Mouse (Mus musculus): Measurements from ENCODE around the gene Robo4.

Gene Robo4

DNA sequence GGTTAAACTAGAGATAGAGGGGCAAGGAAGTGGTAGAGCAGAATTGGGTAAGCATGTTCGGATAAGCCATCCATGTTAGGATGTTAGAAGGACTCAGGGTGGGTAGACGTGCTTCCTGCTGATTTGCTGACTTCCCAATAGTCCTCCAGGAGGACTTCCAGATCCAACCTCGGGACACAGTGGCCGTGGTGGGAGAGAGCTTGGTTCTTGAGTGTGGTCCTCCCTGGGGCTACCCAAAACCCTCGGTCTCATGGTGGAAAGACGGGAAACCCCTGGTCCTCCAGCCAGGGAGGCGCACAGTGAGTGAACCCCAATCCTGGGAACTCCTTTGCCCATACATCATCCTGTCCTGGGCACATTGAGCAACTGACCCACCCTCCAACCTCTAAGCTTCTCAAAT is 1.3 kb downstream of the Robo4 start:
- DNase-seq: no peak

- no peak for DNase-seq
Measured at GRCm38 (mm10) chr9:37406372-37406771, 4.7 kb downstream of the Robo4 start.

GRCm38 (mm10) chr9:37407850-37408502 is 6.3 kb downstream of the Robo4 start:
- no peak for DNase-seq

DNA sequence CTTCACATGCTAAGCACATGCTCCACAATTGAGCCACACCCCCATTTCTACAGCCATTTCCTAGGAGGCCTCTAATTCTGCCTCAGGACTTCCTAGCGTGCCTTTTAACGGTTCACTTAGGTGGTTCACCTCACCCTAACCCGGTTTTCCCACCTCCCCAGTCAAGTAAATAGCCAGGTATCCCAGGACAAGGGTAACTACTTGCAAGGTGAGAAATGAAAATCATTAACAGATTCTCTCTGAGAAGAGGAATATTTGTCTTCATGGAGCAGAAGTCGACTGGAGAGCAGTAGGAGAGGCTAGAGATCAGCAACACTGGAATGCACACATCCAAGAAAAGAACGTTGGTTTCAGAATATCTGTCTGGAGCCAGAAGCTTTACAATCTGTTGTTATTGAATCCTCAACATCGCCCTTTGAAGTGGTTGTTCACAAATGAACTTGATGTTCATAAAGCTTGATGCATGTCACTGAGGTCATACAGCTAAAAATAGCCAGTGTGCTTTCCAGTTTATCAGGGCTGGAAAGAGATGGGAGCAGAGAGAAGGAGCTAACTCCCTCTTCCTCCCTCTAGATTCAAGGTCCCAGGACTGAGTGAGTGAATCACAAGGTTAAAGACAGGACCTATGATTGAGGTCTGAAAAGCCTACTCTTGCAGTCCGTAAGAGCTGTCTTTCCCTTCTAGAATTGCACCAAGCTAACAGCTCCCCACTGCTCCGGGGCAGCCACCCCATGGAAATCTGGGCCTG is 8.2 kb downstream of the Robo4 start:
- DNase-seq: no peak

DNA sequence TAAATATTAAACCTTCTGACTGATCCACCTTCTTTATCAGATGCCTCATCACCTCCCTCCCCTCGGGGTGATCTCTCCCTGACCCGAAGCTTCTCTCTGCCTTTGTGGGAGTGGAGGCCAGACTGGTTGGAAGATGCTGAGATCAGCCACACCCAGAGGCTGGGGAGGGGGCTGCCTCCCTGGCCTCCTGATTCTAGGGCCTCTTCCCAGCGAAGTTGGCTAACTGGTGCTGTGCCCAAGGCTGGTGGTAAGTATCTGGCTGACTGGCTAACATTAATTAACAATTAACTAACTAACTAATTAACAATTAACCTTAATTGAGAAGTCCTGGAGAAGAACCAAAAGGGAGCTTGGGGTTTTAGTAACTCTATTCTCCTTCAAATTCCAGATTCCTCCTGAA is 11.3 kb downstream of the Robo4 start:
- DNase-seq: no peak

- no peak for DNase-seq
Measured at GRCm38 (mm10) chr9:37414666-37415065, 13.0 kb downstream of the Robo4 start.

GRCm38 (mm10) chr9:37418791-37419190 is 17.1 kb downstream of the Robo4 start:
- no peak for DNase-seq

GRCm38 (mm10) chr9:37420676-37421075 is 19.0 kb downstream of the Robo4 start:
- DNase-seq: peak; percentile 89

DNA sequence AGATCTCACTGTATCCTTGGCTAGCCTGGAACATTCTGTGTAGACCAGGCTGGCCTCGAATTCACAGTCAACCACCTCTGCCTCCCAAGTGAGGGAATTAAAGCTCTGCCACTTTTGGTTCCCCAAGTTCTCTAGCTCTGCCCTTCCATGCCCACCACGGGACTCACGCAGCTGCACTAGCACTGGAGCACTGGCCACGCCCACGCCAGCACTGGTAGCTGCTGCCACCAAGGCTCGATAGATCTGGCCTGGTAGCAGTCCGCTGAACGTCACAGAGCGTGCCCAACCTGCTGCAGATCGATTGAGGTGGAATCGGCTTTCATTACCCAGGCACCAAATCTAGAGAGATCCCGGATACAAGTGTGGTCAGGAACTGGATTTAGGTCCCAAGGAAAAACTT is 19.5 kb downstream of the Robo4 start:
- no peak for DNase-seq

DNA sequence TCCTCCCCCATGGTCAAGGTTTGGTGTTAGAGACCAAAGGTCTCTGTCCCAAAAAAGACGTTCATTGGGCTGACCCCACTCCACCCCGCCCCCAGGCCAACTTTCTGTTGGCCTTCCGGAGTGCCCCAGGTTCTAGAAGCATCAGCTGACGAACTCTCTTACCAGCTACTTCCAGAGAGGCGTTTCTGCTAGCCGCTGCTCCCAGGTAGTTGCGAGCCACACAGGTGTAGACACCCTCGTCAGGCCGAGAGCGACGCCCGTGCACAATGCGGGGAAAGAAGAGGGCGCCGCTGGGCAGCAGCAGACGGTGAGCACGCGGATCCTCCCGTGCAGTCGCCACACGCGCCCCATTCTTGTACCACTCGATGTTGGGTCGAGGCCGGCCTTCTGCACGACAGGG is 27.6 kb downstream of the Robo4 start:
- no peak for DNase-seq

- DNase-seq: peak; percentile 88
Measured at GRCm38 (mm10) chr9:37430582-37430981, 28.9 kb downstream of the Robo4 start.

DNA sequence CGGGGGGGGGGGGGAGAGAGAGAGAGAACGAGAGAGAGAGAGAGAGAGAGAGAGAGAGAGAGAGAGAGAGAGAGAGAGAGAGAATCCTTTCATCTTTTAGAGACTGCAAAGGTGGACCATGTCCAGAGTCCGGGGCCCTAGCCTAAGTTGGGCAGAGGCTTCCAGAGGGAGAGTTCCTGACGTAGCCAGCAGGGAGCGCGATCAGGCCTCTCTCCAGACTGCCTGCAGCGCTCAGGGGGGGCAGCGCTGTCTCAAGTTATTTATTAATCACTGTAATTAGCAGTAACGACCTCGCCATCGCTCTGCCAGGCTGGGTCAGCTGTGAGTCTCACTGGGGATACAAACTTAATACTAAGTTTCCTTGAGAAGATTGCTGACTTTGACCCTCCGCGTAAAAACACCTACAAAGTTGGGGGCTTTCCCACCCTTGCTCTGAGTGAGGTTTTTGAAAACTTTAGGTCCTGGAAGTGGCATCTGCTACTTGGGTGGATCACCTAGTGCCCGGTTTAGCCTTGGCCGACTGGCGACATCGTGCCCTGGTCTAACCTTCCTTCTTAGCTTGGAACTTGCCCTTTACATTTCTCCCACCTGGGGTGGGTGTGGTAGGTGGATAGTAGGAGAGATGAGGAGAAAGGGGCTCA is 30.4 kb downstream of the Robo4 start:
- peak; percentile 65 for DNase-seq

- DNase-seq: no peak
Measured at GRCm38 (mm10) chr9:37432720-37433421, 31.2 kb downstream of the Robo4 start, which contains the start of gene Robo3. Robo3 (minus strand) TSS chr9:37433246.

- DNase-seq: no peak
Measured at GRCm38 (mm10) chr9:37433823-37434560, 32.3 kb downstream of the Robo4 start.

DNA sequence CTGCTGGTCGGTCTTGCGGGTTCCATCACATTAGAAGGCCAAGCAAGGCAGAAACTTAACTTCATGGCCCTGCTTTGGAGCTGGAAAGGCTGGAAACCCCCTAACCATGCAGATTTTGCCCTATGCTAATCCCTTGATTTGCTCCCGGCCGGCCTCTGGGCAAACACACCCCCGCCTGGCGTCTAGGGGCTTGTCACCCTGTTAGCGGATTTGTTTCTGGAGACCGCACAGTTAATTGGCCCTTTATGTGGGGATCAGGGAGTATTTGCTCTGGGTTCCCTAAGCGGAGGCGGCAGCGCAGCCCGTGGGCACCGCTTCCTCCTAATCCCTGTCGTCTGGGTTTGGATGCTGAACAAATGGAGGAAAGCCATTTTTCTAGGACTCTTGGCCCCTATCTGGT is 33.2 kb downstream of the Robo4 start:
- DNase-seq: no peak

GRCm38 (mm10) chr9:37435616-37436015 is 33.9 kb downstream of the Robo4 start:
- no peak for DNase-seq

DNA sequence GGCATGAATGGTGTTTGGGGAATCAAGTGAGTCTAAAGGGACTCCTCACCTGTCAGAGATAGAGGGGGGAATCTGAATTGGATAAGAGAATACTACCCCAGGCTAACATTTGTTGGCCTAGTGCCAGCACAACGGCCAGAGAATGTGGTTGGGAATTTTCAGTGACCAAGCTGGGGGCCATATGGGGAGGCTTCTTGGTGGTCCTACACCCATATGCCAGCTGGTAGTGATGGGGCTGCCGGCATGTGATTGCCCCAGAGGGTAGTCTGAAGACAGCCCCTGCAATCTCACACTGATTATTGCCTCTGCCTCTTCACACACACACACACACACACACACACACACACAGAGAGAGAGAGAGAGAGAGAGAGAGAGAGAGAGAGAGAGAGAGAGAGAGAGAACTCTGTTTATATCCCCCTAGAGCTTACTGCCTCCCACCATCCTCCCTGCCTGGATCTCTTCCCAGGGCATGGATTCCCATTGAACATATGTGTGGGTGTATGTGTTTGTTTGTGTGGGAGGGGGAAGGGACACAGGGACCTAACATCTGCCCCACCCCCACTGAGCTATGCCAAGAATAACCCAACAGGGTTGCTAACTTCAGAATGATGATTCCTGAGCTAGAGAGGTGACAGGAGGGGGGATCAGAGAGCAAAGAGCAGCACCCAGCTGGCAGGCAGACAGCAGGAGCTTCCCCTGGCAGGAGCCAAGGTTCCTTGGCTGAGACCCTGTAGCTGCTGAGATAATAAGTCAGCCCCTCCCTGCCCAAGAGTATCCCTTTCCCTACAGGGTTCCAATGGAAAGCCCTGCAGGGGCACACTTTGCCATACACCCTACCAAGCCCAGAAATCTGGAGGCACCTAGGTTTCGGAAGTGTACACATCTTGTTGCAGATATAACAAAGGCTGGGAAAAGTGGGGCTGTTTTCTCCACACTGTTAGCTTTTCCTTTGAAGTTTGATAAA is 36.4 kb downstream of the Robo4 start:
- no peak for DNase-seq

GRCm38 (mm10) chr9:37452401-37452800 is 50.7 kb downstream of the Robo4 start:
- DNase-seq: no peak

- DNase-seq: no peak
Measured at GRCm38 (mm10) chr9:37453328-37453727, 51.6 kb downstream of the Robo4 start.

- DNase-seq: no peak
Measured at GRCm38 (mm10) chr9:37454011-37454492, 52.4 kb downstream of the Robo4 start.

GRCm38 (mm10) chr9:37454991-37455390 is 53.3 kb downstream of the Robo4 start:
- DNase-seq: no peak
